Mouse (Mus musculus) spleen, adult 2 months (tissue): ENCODE data around the gene Qrich1.

ENCODE experiments used
- CTCF ChIP-seq: fragments of 200-500 bp; IDR thresholded peaks from 2 replicates; pipeline ENCODE4 v1.5.1; 2011; ENCODE audit warnings: mild to moderate bottlenecking, inconsistent platforms; ENCODE audit not compliant: insufficient read depth, insufficient read length, insufficient replicate concordance; ENCODE audit errors: extremely low read depth
- POLR2A ChIP-seq: fragments of 200-500 bp; IDR thresholded peaks from 2 replicates; pipeline ENCODE4 v1.6.1; 2011; ENCODE audit warnings: low read depth, low read length, inconsistent platforms

DNA sequence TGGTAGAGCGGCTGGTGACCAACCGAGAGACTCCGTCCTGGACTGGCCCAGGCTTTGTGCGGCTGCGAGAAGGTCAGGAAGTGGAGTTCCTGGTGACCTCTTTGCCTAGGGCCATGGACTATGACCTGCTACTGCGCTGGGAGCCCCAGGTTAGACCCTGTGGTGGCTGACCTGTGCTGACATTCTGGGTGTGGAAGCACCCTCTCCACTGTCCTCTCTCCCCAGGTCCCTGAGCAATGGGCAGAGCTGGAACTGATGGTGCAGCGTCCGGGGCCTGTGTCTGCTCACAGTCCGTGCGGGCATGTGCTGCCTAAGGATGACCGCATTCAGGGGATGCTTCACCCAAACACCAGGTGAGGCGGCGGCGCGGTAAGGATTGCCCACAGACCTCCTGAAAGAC lies 32.6 kb upstream of the Qrich1 start:
- TF ChIP-seq CTCF, result no peak
- no peak for TF ChIP-seq POLR2A
